8 mouse cellular contexts compared by ENCODE assay signal in genomic region chr11:78512025-78512957, GRCm38 (mm10). TPM values are rescaled to one million over a fixed set of nuclear protein-coding genes. Genes with fewer than 3 reads are reported as not detected.
DNase-seq lines count a peak whose midpoint lies in the region; ATAC-seq lines count a peak whose summit lies in the region.

TSS of gene Tmem199 (minus strand) at chr11:78512172.
TSS of gene Poldip2 (plus strand) at chr11:78512193.

- intact Hi-C loops in gastrocnemius, postnatal 14 days (cut with DNase I; ENCODE audit: low total_unique reads) = no loop called here
- intact Hi-C loops in left cerebral cortex, postnatal 10 days (cut with DNase I) = no loop called here

- peak; percentile 93 for DNase-seq in adipocyte (ENCODE audit: low spot score)
- DNase-seq in embryo, embryonic 10 days (ENCODE audit: low spot score) = peak; percentile 92
- DNase-seq in gastrocnemius, postnatal 14 days = peak; percentile 92
- peak; percentile 85 to 95 for DNase-seq in left cerebral cortex, postnatal 10 days (ENCODE audit: extremely low spot score in 1 of 2, low spot score in 2 of 2)
- DNase-seq in right cerebral cortex, postnatal 25 days = peak; percentile 88
- peak; percentile 86 to 91 for DNase-seq in urinary bladder, postnatal 4 days (ENCODE audit: low spot score in 2 of 2)

- peak; percentile 92 for ATAC-seq in inflammation-experienced regulatory T-cells, adult 6 months
- peak; percentile 91 for ATAC-seq in megakaryocyte-erythroid progenitor cell, adult 5-6 weeks (replicated peaks; ENCODE audit: low FRiP score, low TSS enrichment, poor library complexity, severe bottlenecking)

RNA-seq across cellular contexts. Expression of gene Tmem199, which starts in this region (rescaled TPM):
- 10 to 100 TPM; 13.4 to 15.0 TPM for total RNA-seq in gastrocnemius, postnatal 14 days (2021)
- polyA plus RNA-seq in inflammation-experienced regulatory T-cells, adult 6 months (2017; shearing (Covaris generic)) = 10 to 100 TPM; 42.2 to 59.5 (median 54.9) TPM
- 10 to 100 TPM; 37.2 to 38.7 TPM for total RNA-seq in left cerebral cortex, postnatal 10 days (2021)
- 26.3 and 34.8 TPM in 2 replicates for total RNA-seq in megakaryocyte-erythroid progenitor cell, adult 5-6 weeks (2014; fragmentation: Nextera tagmentation)
- total RNA-seq in megakaryocyte-erythroid progenitor cell, adult 5-6 weeks (2017) = 33.1 and 39.0 TPM in 2 replicates

RNA-seq across cellular contexts. Expression of gene Poldip2, which starts in this region (rescaled TPM):
- total RNA-seq in gastrocnemius, postnatal 14 days (2021) = 100 to 1,000 TPM; 102 to 113 TPM
- polyA plus RNA-seq in inflammation-experienced regulatory T-cells, adult 6 months (2017; shearing (Covaris generic)) = 10 to 100 TPM; 12.4 to 16.8 (median 13.2) TPM
- total RNA-seq in left cerebral cortex, postnatal 10 days (2021) = 100 to 1,000 TPM; 117 to 119 TPM
- total RNA-seq in megakaryocyte-erythroid progenitor cell, adult 5-6 weeks (2014; fragmentation: Nextera tagmentation) = 104 and 105 TPM in 2 replicates
- total RNA-seq in megakaryocyte-erythroid progenitor cell, adult 5-6 weeks (2017) = 79.8 and 81.7 TPM in 2 replicates

Comparison
In these comparisons a context has a peak if more than half of its experiments do, and no peak if none do; other contexts are left out.
1. Peak in every context shown above with its lines: DNase-seq and ATAC-seq.